Mouse (Mus musculus) small intestine, adult 2 months (tissue): ENCODE measurements around the gene Cldn1.

ENCODE experiments used
- CTCF ChIP-seq: fragments of 200-500 bp; IDR thresholded peaks from 2 replicates; pipeline ENCODE4 v1.5.1; 2012; ENCODE audit warnings: low read depth, mild to moderate bottlenecking, control low read depth, inconsistent platforms, low read length, moderate library complexity, mixed read lengths; ENCODE audit not compliant: insufficient replicate concordance, insufficient read length; ENCODE audit errors: extremely low read depth
- POLR2A ChIP-seq: fragments of 200-500 bp; IDR thresholded peaks from 2 replicates; pipeline ENCODE4 v1.6.1; 2012; ENCODE audit warnings: low read depth, mild to moderate bottlenecking, control low read depth, inconsistent platforms, low read length, moderate library complexity

GRCm38 (mm10) chr16:26400549-26400948 is 28.9 kb upstream of the Cldn1 start:
- TF ChIP-seq CTCF (no peak), POLR2A (no peak)
